In genomic region chr12:70221425-70221824, GRCm38 (mm10) we compare ENCODE assay signal across 28 mouse cellular contexts. TPM values are rescaled to one million over a fixed set of nuclear protein-coding genes. Genes with fewer than 3 reads are reported as not detected.
DNase-seq lines count a peak whose midpoint lies in the region; ATAC-seq and TF ChIP-seq lines count a peak whose summit lies in the region.
"Had no signal": no experiment of that assay in that cellular context is flagged by ENCODE, and none has a peak within 500 bp of the region (broad histone marks: within the 10 kb centered on the region; RNA-seq: fewer than 3 reads in every experiment).

No protein-coding gene starts in this region.

- DNase-seq in B cell, adult 2 months: peak; percentile 9 to 10
- DNase-seq in MEL (ENCODE audit: low read depth, low spot score): peak; percentile 25
- DNase-seq in heart, adult 18-20 months: no peak
- no peak for DNase-seq in layer of hippocampus, adult 2 months (ENCODE audit: low spot score in 2 of 2)
- no peak for DNase-seq in kidney, adult 18-20 months
- DNase-seq: adrenal gland, adult 2 months; adrenal gland, postnatal 14 days; cerebellum, adult 11-12 months; cerebellum, adult 8-10 months; cerebellum, postnatal 10 days; cerebellum, postnatal 36 days; gastrocnemius, adult 2 months; gastrocnemius, postnatal 14 days; heart, adult 2 months; heart, postnatal 14 days; heart, postnatal 4 days had no signal

- no peak for TF ChIP-seq EP300 in MEL (IDR thresholded peaks at IDR 0.05; ENCODE audit: low read depth in 1 of 2, low read length in 2 of 2)

- no peak overlapping the region for H3K9ac ChIP-seq in MEL (ENCODE audit: control insufficient read depth, low read depth, low read length, poor library complexity, severe bottlenecking)
- H3K9ac ChIP-seq: forebrain, embryonic 13.5 days; heart, embryonic 13.5 days; hindbrain, embryonic 14.5 days had no signal

- H3K4me3 ChIP-seq in MEL (ENCODE audit: control insufficient read depth in 1 of 2, insufficient read depth in 1 of 2, low read depth in 2 of 2, low read length in 2 of 2): no peak overlapping the region
- H3K4me3 ChIP-seq in layer of hippocampus, adult 2 months: no peak overlapping the region
- H3K4me3 ChIP-seq: forebrain, embryonic 10.5 days; forebrain, embryonic 13.5 days; gastrocnemius, adult 2 months; heart, adult 2 months; heart, embryonic 10.5 days; heart, embryonic 13.5 days had no signal

- TF ChIP-seq RAD21 in MEL (IDR thresholded peaks at IDR 0.05; ENCODE audit: low read depth, low read length): no peak

- no peaks in the 10 kb centered on the region for H3K9me3 ChIP-seq in MEL (replicated peaks; ENCODE audit: insufficient read depth, low read length)
- H3K9me3 ChIP-seq: forebrain, embryonic 10.5 days; forebrain, embryonic 13.5 days; heart, embryonic 10.5 days; heart, embryonic 13.5 days had no signal

- H3K79me2 ChIP-seq in MEL (ENCODE audit: control insufficient read depth, insufficient read depth, low read length, poor library complexity): no peaks in the 10 kb centered on the region

- H3K36me3 ChIP-seq in MEL (ENCODE audit: control insufficient read depth in 1 of 2, insufficient read depth in 2 of 2, low read length in 2 of 2): no peaks in the 10 kb centered on the region; a peak in 1 of 4 replicates
- H3K36me3 ChIP-seq: forebrain, embryonic 10.5 days had no signal

- no peak overlapping the region for H3K27ac ChIP-seq in MEL (ENCODE audit: control insufficient read depth, low read depth, low read length)
- no peak overlapping the region for H3K27ac ChIP-seq in layer of hippocampus, adult 2 months
- H3K27ac ChIP-seq: forebrain, embryonic 10.5 days; forebrain, embryonic 13.5 days; gastrocnemius, adult 2 months; heart, adult 2 months; heart, embryonic 10.5 days; heart, embryonic 13.5 days; hindbrain, embryonic 14.5 days; hindbrain, postnatal 0 days had no signal

- ATAC-seq in granulocyte monocyte progenitor cell, adult 5-6 weeks (replicated peaks; ENCODE audit: poor library complexity, severe bottlenecking): peak; percentile 40
- peak; percentile 60 for ATAC-seq in monocyte, adult 5-6 weeks (replicated peaks; ENCODE audit: insufficient number of reproducible peaks, low FRiP score, low TSS enrichment, poor library complexity, severe bottlenecking)
- ATAC-seq: CD4-positive, CD25-positive, alpha-beta regulatory T cell, adult 4 months; forebrain, embryonic 13.5 days; forebrain, embryonic 16.5 days; hindbrain, postnatal 0 days; inflammation-experienced regulatory T-cells, adult 6 months had no signal

- H3K27me3 ChIP-seq in MEL (ENCODE audit: control insufficient read depth in 1 of 2, insufficient read depth in 2 of 2, low read length in 2 of 2): no peaks in the 10 kb centered on the region
- H3K27me3 ChIP-seq: heart, embryonic 13.5 days had no signal

- peaks cover 1 to 5% of the 10 kb centered on the region in 2 experiments; a peak in 3 of 4 replicates for H3K4me1 ChIP-seq in MEL (ENCODE audit: control insufficient read depth in 1 of 2, insufficient read depth in 2 of 2, low read length in 2 of 2)

- TF ChIP-seq POLR2A in MEL (IDR thresholded peaks at IDR 0.05; ENCODE audit: control insufficient read depth in 1 of 2, insufficient read depth in 1 of 2, low read depth in 1 of 2, low read length in 2 of 2, poor library complexity in 1 of 2): no peak

- TF ChIP-seq CTCF in MEL (IDR thresholded peaks at IDR 0.05 in 2 of 3, conservative IDR thresholded peaks at IDR 0.05 in 1 of 3; ENCODE audit: control insufficient read depth in 1 of 3, insufficient read depth in 1 of 3, low read depth in 2 of 3, low read length in 3 of 3, poor library complexity in 1 of 3, severe bottlenecking in 1 of 3): no peak
- TF ChIP-seq CTCF in layer of hippocampus, adult 2 months (conservative IDR thresholded peaks at IDR 0.05): no peak

TF ChIP-seq in MEL, 35 proteins besides CTCF, POLR2A, EP300 and RAD21:
- TF ChIP-seq RCOR1 (IDR thresholded peaks at IDR 0.05; ENCODE audit: low read depth, low read length) (no peak), GABPA (IDR thresholded peaks at IDR 0.05; ENCODE audit: low read depth, low read length) (no peak), JUND (IDR thresholded peaks at IDR 0.05; ENCODE audit: low read depth, low read length) (no peak), KAT2A (conservative IDR thresholded peaks at IDR 0.05; ENCODE audit: low read depth, low read length) (no peak), MAX (IDR thresholded peaks at IDR 0.05; ENCODE audit: low read length) (no peak), POLR2AphosphoS2 (IDR thresholded peaks at IDR 0.05; ENCODE audit: low read length) (no peak), ZNF384 (IDR thresholded peaks at IDR 0.05; ENCODE audit: low read depth, low read length) (no peak), NRF1 (IDR thresholded peaks at IDR 0.05; ENCODE audit: insufficient read depth, low read depth, low read length, poor library complexity, severe bottlenecking) (no peak), GATA1 (IDR thresholded peaks at IDR 0.05; ENCODE audit: low read depth, low read length) (no peak), UBTF (IDR thresholded peaks at IDR 0.05; ENCODE audit: borderline replicate concordance, insufficient read depth, low read depth, low read length) (no peak), ZKSCAN1 (IDR thresholded peaks at IDR 0.05; ENCODE audit: low read depth, low read length) (no peak), ELF1 (IDR thresholded peaks at IDR 0.05; ENCODE audit: low read depth, low read length) (no peak), HCFC1 (IDR thresholded peaks at IDR 0.05; ENCODE audit: low read depth, low read length) (no peak), ZMIZ1 (IDR thresholded peaks at IDR 0.05; ENCODE audit: low read depth, low read length) (no peak), TBP (IDR thresholded peaks at IDR 0.05; ENCODE audit: low read depth, low read length) (no peak), TAL1 (IDR thresholded peaks at IDR 0.05; ENCODE audit: low read length) (no peak), ZC3H11A (IDR thresholded peaks at IDR 0.05; ENCODE audit: low read depth, low read length) (no peak), E2F4 (IDR thresholded peaks at IDR 0.05; ENCODE audit: borderline replicate concordance, low read depth, low read length) (no peak), MYC (IDR thresholded peaks at IDR 0.05; ENCODE audit: low read depth, low read length) (no peak)

RNA-seq across cellular contexts. Expression of gene Pygl, which starts 9.9 kb away (rescaled TPM):
- 13.9 and 17.2 TPM in 2 replicates for total RNA-seq in MEL (2012; rRNA removed)
- 10 to 100 TPM in 1 of 2 experiments, not detected in 1; 26.9 TPM for polyA plus RNA-seq in MEL (2012; ENCODE audit: insufficient read depth in 1 of 2, insufficient read length in 2 of 2, low read depth in 1 of 2, low replicate concordance in 2 of 2, missing spikeins in 1 of 2)
- 54.6 and 74.4 TPM in 2 replicates for total RNA-seq in granulocyte monocyte progenitor cell, adult 5-6 weeks (2014; fragmentation: Nextera tagmentation)
- 119 and 127 TPM in 2 replicates for total RNA-seq in granulocyte monocyte progenitor cell, adult 5-6 weeks (2017)
- total RNA-seq in monocyte, adult 5-6 weeks (2017): 119 to 295 TPM (median 259 TPM) in 3 replicates
- 10 to 100 TPM in 1 of 2 experiments, 1 to 10 TPM in 1; 3.6 to 22.4 TPM for total RNA-seq in heart, adult 18-20 months (2021)
- total RNA-seq in layer of hippocampus, adult 2 months (2021): 1 to 10 TPM; 4.2 to 4.5 TPM
- polyA plus RNA-seq: C2C12 had no signal

Comparison
In these comparisons a context has a peak if more than half of its experiments do, and no peak if none do; other contexts are left out.
1. DNase-seq: peak in B cell, adult 2 months (2 of 2) and MEL (single experiment); none in heart, adult 18-20 months (0 of 2), layer of hippocampus, adult 2 months (0 of 2) and kidney, adult 18-20 months (single experiment).